Mouse (Mus musculus) CH12F3 (cell line): ENCODE data around the gene Gm11758.
"Not testable (repeated sequence)": the region's sequence is repeated elsewhere in the genome, so short reads cannot be mapped to it uniquely, and the experiment has no call there.

Experiments
- in situ Hi-C: fragments of 300-500 bp; cut with MboI; formaldehyde crosslinking; loops from 2 replicates; pipeline ENCODE4 v1.14.3; 2020; ENCODE audit warnings: low sequenced_read_pairs

Gene Gm11758

DNA sequence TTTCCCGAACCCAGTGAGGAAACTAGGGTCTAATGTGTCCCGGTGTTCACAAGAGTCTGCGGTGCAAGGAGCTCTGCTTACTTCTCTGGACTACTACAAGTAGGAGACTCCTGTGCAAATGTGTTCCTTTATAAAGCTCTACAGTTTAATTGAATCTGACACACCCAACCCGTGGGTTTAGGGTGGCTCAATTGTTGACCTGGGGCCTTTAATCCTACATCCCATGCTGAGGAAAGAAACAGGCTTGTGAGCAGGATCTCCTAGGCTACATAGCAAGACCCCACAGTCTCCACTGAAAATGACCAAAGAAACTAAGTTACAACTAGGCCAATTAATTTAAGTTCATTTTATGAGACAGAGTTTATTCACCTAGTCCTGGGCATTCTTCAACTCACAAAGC lies at the start of gene Gm11758:
Gm11758 (minus strand) TSS at position 101 of the 400 bp plus-strand sequence.
- in situ Hi-C loops: not testable (repeated sequence)

GRCm38 (mm10) chr4:73920660-73921059 lies 44.6 kb upstream of the Gm11758 start, which contains the start of gene Gm11756:
TSS of gene Gm11756 (minus strand) at chr4:73920760.
- in situ Hi-C loops: not testable (repeated sequence)

GRCm38 (mm10) chr4:73905853-73906252 lies 29.8 kb upstream of the Gm11758 start, which contains the start of gene Gm13871:
TSS of gene Gm13871 (minus strand) at chr4:73905953.
- in situ Hi-C loops: not testable (repeated sequence)

GRCm38 (mm10) chr4:73891012-73891411 lies 14.9 kb upstream of the Gm11758 start, which contains the start of gene Gm11757:
TSS of gene Gm11757 (minus strand) at chr4:73891112.
- in situ Hi-C loops: not testable (repeated sequence)

DNA sequence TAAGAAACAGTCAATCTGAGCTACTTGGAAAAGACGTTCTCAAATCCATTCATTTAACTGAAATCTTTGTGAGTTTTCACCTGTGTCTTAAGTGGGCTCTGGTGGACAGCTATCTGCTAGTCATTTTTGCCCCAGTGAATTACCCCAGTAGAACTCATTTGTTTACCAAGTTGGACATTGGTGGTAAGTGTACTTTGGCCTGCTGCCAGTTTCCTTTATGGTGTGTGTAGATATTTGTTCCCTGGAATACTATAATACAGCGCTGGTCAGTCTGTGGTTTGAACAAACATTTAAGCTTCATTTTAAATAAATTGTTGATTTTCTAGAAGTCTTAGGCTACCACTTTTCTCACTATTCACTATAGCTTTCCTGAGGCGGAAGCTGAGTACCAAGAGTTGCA lies 49.5 kb downstream of the Gm11758 start:
- in situ Hi-C loops: no loop called here
